Mouse (Mus musculus): ENCODE measurements around the gene 9330182L06Rik.

DNA sequence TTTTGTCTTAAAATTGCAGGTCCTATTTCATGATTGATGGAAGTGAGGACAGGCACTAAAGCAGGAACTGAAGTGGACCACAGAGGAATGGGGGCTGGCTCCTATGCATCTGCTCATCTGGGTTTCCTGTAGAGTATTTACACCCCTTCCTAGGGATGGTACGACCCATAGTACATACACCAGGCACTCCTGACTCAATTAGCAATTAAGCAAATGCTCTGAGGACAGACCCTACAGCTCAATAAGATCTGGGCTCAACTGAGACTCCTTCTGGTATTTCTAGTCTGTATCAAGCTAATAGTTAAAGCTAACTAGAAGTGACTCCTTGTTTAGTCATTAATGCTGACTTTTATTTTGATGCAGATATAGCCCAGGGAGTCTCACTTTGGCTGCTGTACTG lies 60.9 kb downstream of the 9330182L06Rik start:
- TF ChIP-seq MAFK (IDR thresholded peaks at IDR 0.05; ENCODE audit: insufficient read depth, low read depth, low read length) (no peak), HCFC1 (IDR thresholded peaks at IDR 0.05; ENCODE audit: borderline replicate concordance, insufficient read depth, low read length) (no peak), ZC3H11A (IDR thresholded peaks at IDR 0.05; ENCODE audit: borderline replicate concordance, low read depth, low read length) (no peak), ZNF384 (IDR thresholded peaks at IDR 0.05; ENCODE audit: low read depth, low read length) (no peak), CHD2 (IDR thresholded peaks at IDR 0.05; ENCODE audit: low read depth, low read length) (no peak)
